Comparison of ENCODE assay signal across 18 mouse cellular contexts in genomic region chr19:56887879-56888278, GRCm38 (mm10).
"Had no signal": no experiment of that assay in that cellular context is flagged by ENCODE, and none has a peak within 500 bp of the region (broad histone marks: within the 10 kb centered on the region; RNA-seq: fewer than 3 reads in every experiment).

No protein-coding gene starts in this region.

- H3K9ac ChIP-seq: intestine, embryonic 15.5 days; kidney, embryonic 15.5 days; limb, embryonic 15.5 days; liver, embryonic 12.5 days; lung, embryonic 14.5 days; neural tube, embryonic 15.5 days had no signal

- H3K9me3 ChIP-seq: intestine, embryonic 15.5 days; kidney, embryonic 15.5 days; limb, embryonic 15.5 days; liver, embryonic 12.5 days; midbrain, embryonic 10.5 days; neural tube, embryonic 15.5 days had no signal

- ATAC-seq: intestine, embryonic 15.5 days; liver, embryonic 12.5 days had no signal

- H3K27me3 ChIP-seq: intestine, embryonic 15.5 days; limb, embryonic 15.5 days; neural tube, embryonic 15.5 days had no signal

- H3K4me2 ChIP-seq: intestine, embryonic 15.5 days; kidney, embryonic 15.5 days; limb, embryonic 15.5 days; liver, embryonic 12.5 days; lung, embryonic 14.5 days; neural tube, embryonic 15.5 days had no signal

- DNase-seq: kidney, adult 18-20 months; kidney, postnatal 25 days; left cerebral cortex, postnatal 4 days; lung, postnatal 10 days; lung, postnatal 4 days; midbrain, embryonic 14.5 days; right cerebral cortex, postnatal 4 days; spleen, adult 18-20 months; thymus, adult 2 months; thymus, postnatal 25 days had no signal

- H3K4me3 ChIP-seq: intestine, embryonic 15.5 days; kidney, embryonic 15.5 days; limb, embryonic 15.5 days; liver, embryonic 12.5 days; midbrain, embryonic 10.5 days; myocyte; neural tube, embryonic 15.5 days had no signal

- H3K36me3 ChIP-seq: intestine, embryonic 15.5 days; limb, embryonic 15.5 days; liver, embryonic 12.5 days; midbrain, embryonic 10.5 days; neural tube, embryonic 15.5 days had no signal

- H3K27ac ChIP-seq: intestine, embryonic 15.5 days; kidney, embryonic 15.5 days; limb, embryonic 15.5 days; liver, embryonic 12.5 days; neural tube, embryonic 15.5 days had no signal

- H3K4me1 ChIP-seq: liver, embryonic 12.5 days; neural tube, embryonic 15.5 days had no signal
